Mouse (Mus musculus): ENCODE results near the gene Zbed3.
A peak's percentile ranks its signal among the peaks of the same experiment; 100 is the strongest.

- TF ChIP-seq CTCF (IDR thresholded peaks at IDR 0.05; ENCODE audit: borderline replicate concordance, insufficient read depth, low read depth, low read length) (no peak), POLR2A (IDR thresholded peaks at IDR 0.05; ENCODE audit: borderline replicate concordance, insufficient read depth, low read length) (peak; percentile 75; the same call in 1 of the 2 replicates)
Observed at GRCm38 (mm10) chr13:95374701-95375553, 51.5 kb downstream of the Zbed3 start, which contains the start of gene Aggf1.

Data from cerebellum, adult 2 months (tissue).